Mouse (Mus musculus) embryonic stem cell, embryonic (primary cell): ENCODE data around the gene Prpf6.

ENCODE experiments used
- CTCF ChIA-PET, 4 experiments: fragments of 300-600 bp in 2 of 4; fragments of 350-600 bp in 2 of 4; sonication (Branson Sonifier 250); formaldehyde crosslinking; loops; one replicate each; lab custom pipeline; 2022; ENCODE audit warnings: inconsistent platforms in 2 of 4; lab: Charles Lee
- POLR2A ChIA-PET, 4 experiments: fragments of 300-600 bp in 2 of 4; fragments of 350-600 bp in 2 of 4; sonication (Branson Sonifier 250); formaldehyde crosslinking; loops; one replicate each; lab custom pipeline; 2022; ENCODE audit warnings: antibody characterized with exemption in 4 of 4, inconsistent platforms in 1 of 4; lab: Charles Lee

Gene Prpf6

GRCm38 (mm10) chr2:181600226-181600758 is 8.6 kb downstream of the Prpf6 start:
- CTCF ChIA-PET, result interaction anchor here in 3 of 4 experiments (1.0 to 3.4 kb wide), 9 partner anchors 32 to 117 kb away, joined by 3 to 15 read pairs (median 4); partner anchors contain the start of genes Sox18 (in 1 of the 3) and Tpd52l2 (in 1 of the 3)

DNA sequence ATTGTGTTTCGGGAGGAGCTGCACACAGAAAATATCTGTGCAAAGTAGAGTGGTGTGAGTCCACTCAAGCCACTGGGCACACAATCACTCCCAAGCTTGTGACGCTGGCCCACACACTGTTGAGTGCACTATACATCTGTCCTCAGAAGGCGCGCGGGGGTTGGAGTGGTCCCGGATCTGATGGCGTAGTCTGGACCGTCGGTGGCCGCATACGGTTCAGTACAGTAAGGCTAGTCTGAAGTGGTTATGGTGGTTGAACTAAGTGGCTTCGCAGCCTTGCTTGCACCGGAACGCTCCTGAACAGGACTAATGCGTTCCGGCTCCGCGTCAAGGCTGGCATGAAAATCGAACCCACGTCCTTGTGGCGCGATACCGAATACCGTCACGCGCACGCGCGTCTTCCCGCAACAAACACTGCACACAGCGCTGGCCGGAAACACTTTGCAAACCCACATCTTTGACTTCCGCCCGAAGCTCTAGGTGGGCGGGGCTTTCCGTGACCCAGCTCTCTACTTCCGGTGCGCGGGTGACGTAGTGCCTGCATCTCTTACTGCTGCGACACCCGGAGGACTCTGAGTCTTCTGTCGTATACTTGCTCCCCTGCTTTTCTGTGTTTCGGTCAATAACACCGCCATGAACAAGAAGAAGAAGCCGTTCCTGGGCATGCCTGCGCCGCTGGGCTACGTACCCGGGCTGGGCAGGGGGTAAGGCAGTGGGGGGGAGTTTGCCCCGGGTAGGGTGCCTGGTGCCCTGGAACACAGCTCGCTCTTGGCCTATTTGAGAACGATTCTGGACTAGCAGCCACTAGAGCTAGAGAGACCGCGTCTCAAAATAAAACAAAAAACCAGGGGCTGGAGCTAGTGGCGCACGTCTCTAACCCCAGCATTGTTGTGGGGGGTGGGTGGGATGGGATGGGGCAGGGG is 9.4 kb downstream of the Prpf6 start:
- CTCF ChIA-PET, result interaction anchor here in 3 of 4 experiments (0.7 to 2.2 kb wide), 15 partner anchors 11 to 236 kb away, joined by 3 to 14 read pairs (median 4); partner anchors contain the start of genes Arfrp1 (in 1 of the 3), Sox18 (in 1 of the 3) and Tpd52l2 (in 1 of the 3)
- POLR2A ChIA-PET, result interaction anchor here (0.5 to 5.1 kb wide), 88 partner anchors 9 to 898 kb away, joined by 3 to 46 read pairs (median 4); partner anchors contain the start of genes Dnajc5 (in 3 of the 4), Prpf6 (in 3 of the 4), Tpd52l2 (in 2 of the 4) and Uckl1 (in 2 of the 4)

More at GRCm38 (mm10) chr2:181600226-181600758, 8.6 kb downstream of the Prpf6 start:
- POLR2A ChIA-PET, result interaction anchor here in 3 of 4 experiments (1.1 to 5.1 kb wide), 37 partner anchors 9 to 381 kb away, joined by 3 to 46 read pairs (median 5); partner anchors contain the start of genes Dnajc5 (in 3 of the 3), Prpf6 (in 2 of the 3), Uckl1 (in 2 of the 3) and Abhd16b (in 1 of the 3)

GRCm38 (mm10) chr2:181601751-181602145 is 10.1 kb downstream of the Prpf6 start:
- POLR2A ChIA-PET, result interaction anchor here (0.5 to 5.1 kb wide), 77 partner anchors 9 to 899 kb away, joined by 3 to 46 read pairs (median 4); partner anchors contain the start of genes Dnajc5 (in 3 of the 4), Prpf6 (in 3 of the 4), Tpd52l2 (in 2 of the 4) and Uckl1 (in 2 of the 4)

DNA sequence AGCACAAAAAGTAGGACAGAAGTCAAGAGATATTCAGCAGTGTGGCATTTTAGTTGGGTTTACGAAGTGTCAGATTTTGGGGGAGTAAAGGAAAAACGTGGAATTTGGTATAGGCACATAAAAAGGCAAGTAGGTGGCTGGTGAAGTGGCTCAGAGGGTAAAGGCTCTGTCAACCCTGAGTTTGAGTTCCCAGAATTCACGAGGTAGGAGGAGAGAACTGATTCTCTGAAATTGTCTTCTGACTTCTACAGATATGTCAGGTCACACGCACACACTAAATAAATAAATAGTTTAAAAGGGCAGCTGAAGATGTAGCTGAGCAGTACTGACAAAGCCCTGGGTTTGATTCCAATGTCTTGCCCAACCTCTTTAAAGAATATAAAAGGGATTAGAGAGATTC is 10.7 kb downstream of the Prpf6 start:
- ChIA-PET POLR2A (interaction anchor here in 1 of 4 experiments (1.6 kb wide), 1 partner anchor 10 kb away, joined by 5 read pairs; no protein-coding TSS in a partner anchor), CTCF (interaction anchor here in 1 of 4 experiments (2.2 kb wide), 1 partner anchor 76 kb away, joined by 6 read pairs; no protein-coding TSS in a partner anchor)

More at GRCm38 (mm10) chr2:181601751-181602145, 10.1 kb downstream of the Prpf6 start:
- CTCF ChIA-PET, result interaction anchor here in 3 of 4 experiments (0.9 to 2.2 kb wide), 12 partner anchors 12 to 236 kb away, joined by 3 to 14 read pairs (median 5); partner anchors contain the start of genes Arfrp1 (in 1 of the 3), Sox18 (in 1 of the 3) and Tpd52l2 (in 1 of the 3)

GRCm38 (mm10) chr2:181618761-181619495 is 27.3 kb downstream of the Prpf6 start:
- CTCF ChIA-PET, result interaction anchor here in 2 of 4 experiments (0.9 to 1.1 kb wide), 2 partner anchors 26 to 60 kb away, joined by 3 to 4 read pairs; no protein-coding TSS in a partner anchor
- POLR2A ChIA-PET, result interaction anchor here in 1 of 4 experiments (0.7 kb wide), 2 partner anchors 16 to 26 kb away, joined by 3 read pairs; no protein-coding TSS in a partner anchor

DNA sequence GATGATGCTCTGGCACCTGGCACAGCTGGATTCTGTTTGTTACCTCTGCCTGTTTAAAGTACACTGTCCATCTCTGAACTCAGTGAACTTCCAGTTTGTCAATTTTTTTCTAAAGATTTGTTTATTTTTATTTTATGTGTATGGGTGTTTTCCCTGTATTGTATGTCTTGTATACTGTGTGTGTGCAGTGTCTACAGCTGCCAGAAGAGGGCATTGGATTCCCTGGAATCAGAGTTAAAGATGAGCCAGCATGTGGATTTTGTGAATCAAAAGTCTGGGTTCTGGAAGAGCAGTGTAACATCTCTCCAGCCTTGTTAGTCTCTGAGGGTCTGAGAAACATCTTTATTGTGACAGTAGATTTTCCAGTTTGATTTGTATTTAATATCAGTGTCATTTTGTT is 31.7 kb downstream of the Prpf6 start:
- CTCF ChIA-PET, result interaction anchor here in 3 of 4 experiments (0.7 to 2.9 kb wide), 7 partner anchors 8 to 56 kb away, joined by 3 to 12 read pairs (median 3); partner anchors contain the start of gene Tcea2 (in 1 of the 3)
- POLR2A ChIA-PET, result interaction anchor here in 2 of 4 experiments (0.8 to 2.4 kb wide), 4 partner anchors 8 to 56 kb away, joined by 4 to 7 read pairs (median 6); no protein-coding TSS in a partner anchor

- POLR2A ChIA-PET, result interaction anchor here in 2 of 4 experiments (0.6 to 1.2 kb wide), 4 partner anchors 8 to 803 kb away, joined by 3 to 8 read pairs (median 3); no protein-coding TSS in a partner anchor
- CTCF ChIA-PET, result interaction anchor here in 1 of 4 experiments (0.7 kb wide), 1 partner anchor 258 kb away, joined by 3 read pairs; no protein-coding TSS in a partner anchor
Measured at GRCm38 (mm10) chr2:181628471-181628870, 36.8 kb downstream of the Prpf6 start.

DNA sequence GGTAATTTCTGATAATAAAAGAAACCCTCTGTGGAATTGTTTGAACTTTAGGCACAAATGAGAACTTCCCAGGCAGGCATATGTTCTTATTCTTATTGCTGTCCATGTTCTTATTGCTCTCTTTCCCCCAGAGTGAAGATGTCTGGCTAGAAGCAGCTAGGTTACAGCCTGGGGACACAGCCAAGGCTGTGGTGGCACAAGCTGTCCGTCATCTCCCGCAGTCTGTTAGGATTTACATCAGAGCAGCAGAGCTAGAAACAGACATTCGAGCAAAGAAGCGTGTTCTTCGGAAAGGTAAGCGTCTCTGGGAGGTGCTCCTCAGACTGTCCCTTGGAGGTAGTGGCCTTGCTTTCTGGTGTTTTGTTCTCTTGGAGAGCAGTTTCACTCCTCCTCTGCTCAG is 41.0 kb downstream of the Prpf6 start:
- ChIA-PET POLR2A (interaction anchor here in 2 of 4 experiments (0.7 to 1.9 kb wide), 3 partner anchors 12 to 42 kb away, joined by 3 to 4 read pairs (median 3); no protein-coding TSS in a partner anchor), CTCF (interaction anchor here in 1 of 4 experiments (0.5 kb wide), 1 partner anchor 27 kb away, joined by 3 read pairs; no protein-coding TSS in a partner anchor)

- CTCF ChIA-PET, result interaction anchor here in 3 of 4 experiments (0.6 to 2.6 kb wide), 7 partner anchors 8 to 788 kb away, joined by 3 to 10 read pairs (median 9); no protein-coding TSS in a partner anchor
Measured at GRCm38 (mm10) chr2:181635865-181636264, 44.2 kb downstream of the Prpf6 start.

GRCm38 (mm10) chr2:181644361-181644760 is 52.7 kb downstream of the Prpf6 start:
- ChIA-PET CTCF (interaction anchor here (0.5 to 4.5 kb wide), 36 partner anchors 9 to 399 kb away, joined by 3 to 46 read pairs (median 4); partner anchors contain the start of genes Tcea2 (in 2 of the 4), Gm29797 (in 1 of the 4) and Samd10 (in 1 of the 4)), POLR2A (interaction anchor here in 3 of 4 experiments (0.6 to 3.0 kb wide), 15 partner anchors 9 to 480 kb away, joined by 3 to 11 read pairs (median 3); partner anchors contain the start of genes Samd10 (in 1 of the 3) and Tcea2 (in 1 of the 3))

More at GRCm38 (mm10) chr2:181635865-181636264, 44.2 kb downstream of the Prpf6 start:
- POLR2A ChIA-PET, result interaction anchor here in 3 of 4 experiments (1.0 to 3.5 kb wide), 11 partner anchors 9 to 117 kb away, joined by 3 to 10 read pairs (median 6); no protein-coding TSS in a partner anchor

- ChIA-PET POLR2A (interaction anchor here in 2 of 4 experiments (0.6 to 2.2 kb wide), 7 partner anchors 10 to 305 kb away, joined by 3 to 6 read pairs (median 3); partner anchors contain the start of gene Samd10 (in 2 of the 2)), CTCF (interaction anchor here (1.0 to 4.5 kb wide), 8 partner anchors 10 to 34 kb away, joined by 3 to 46 read pairs (median 11); partner anchors contain the start of genes Tcea2 (in 2 of the 4) and Gm29797 (in 1 of the 4))
Measured at GRCm38 (mm10) chr2:181645666-181646065, 54.0 kb downstream of the Prpf6 start.

DNA sequence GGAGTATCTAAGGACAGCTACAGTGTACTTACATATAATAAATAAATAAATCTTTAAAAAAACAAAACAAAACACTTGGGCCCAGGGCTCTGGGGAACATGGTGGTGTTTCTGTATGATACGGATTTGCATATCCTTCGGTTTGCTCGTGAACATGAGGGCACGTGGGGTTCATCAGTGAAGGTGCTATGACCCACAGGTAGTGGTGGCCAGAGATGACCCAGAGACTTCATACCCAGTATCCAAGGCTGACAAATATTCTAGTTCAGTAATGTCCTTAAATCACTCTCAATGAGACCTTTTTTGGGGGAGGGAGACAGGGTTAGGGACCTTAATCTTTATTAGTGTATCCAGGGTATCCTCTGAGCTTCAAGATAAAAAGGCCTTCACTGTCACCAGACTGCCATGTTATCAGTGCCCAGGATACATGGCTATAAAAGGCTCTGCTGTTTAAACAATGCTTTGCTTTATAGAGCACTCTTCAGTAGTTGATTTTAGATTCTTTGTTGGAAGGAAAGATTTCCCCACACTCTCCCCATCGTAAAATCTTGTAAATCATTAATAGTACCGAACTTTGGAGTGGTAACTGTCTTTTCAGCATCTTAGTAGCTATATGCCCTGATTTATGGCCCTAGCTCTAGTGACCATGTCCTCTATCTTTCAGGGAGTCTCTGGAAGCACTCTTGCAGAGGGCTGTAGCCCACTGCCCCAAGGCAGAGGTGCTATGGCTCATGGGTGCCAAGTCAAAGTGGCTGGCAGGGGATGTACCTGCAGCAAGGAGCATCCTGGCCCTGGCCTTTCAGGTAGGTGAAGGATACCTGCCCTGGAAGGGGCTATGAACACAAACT is 55.2 kb downstream of the Prpf6 start:
- POLR2A ChIA-PET, result interaction anchor here in 1 of 4 experiments (0.7 kb wide), 1 partner anchor 17 kb away, joined by 6 read pairs; no protein-coding TSS in a partner anchor
- CTCF ChIA-PET, result interaction anchor here in 2 of 4 experiments (1.4 to 4.5 kb wide), 4 partner anchors 32 to 33 kb away, joined by 4 to 46 read pairs (median 16); partner anchors contain the start of gene Tcea2 (in 1 of the 2)

- CTCF ChIA-PET, result interaction anchor here in 3 of 4 experiments (0.6 to 3.4 kb wide), 7 partner anchors 10 to 54 kb away, joined by 4 to 22 read pairs (median 9); partner anchors contain the start of gene Tcea2 (in 1 of the 3)
- POLR2A ChIA-PET, result interaction anchor here in 3 of 4 experiments (0.8 to 2.2 kb wide), 8 partner anchors 9 to 30 kb away, joined by 3 to 7 read pairs (median 4); no protein-coding TSS in a partner anchor
Measured at GRCm38 (mm10) chr2:181648926-181649325, 57.3 kb downstream of the Prpf6 start.

GRCm38 (mm10) chr2:181653065-181653464 is 61.4 kb downstream of the Prpf6 start:
- POLR2A ChIA-PET, result interaction anchor here in 1 of 4 experiments (1.4 kb wide), 1 partner anchor 17 kb away, joined by 3 read pairs; no protein-coding TSS in a partner anchor
- CTCF ChIA-PET, result interaction anchor here in 1 of 4 experiments (2.3 kb wide), 1 partner anchor 26 kb away, joined by 7 read pairs; no protein-coding TSS in a partner anchor
